Mouse (Mus musculus) heart, adult 18-20 months (tissue): ENCODE measurements around the gene Als2cl. TPM values are rescaled to one million over a fixed set of nuclear protein-coding genes. Genes with fewer than 3 reads are reported as not detected.

ENCODE experiments used
- DNase-seq, 2 experiments: peaks; one replicate each; pipeline ENCODE4 v3.0.0; 2021 to 2022; ENCODE audit warnings: mixed read lengths in 1 of 2
- microRNA-seq, 2 experiments: library from miRNA; unstranded; fragments of <30 nt; microRNA quantifications; one replicate each; pipeline ENCODE4 v1.2.0; 2022
- total RNA-seq, 2 experiments: library from RNA; stranded (reverse); gene quantifications; 2 replicates each; pipeline ENCODE4 v1.2.3; 2021

Gene Als2cl
- total RNA-seq, 2 experiments from 2014 or later: 13.2 to 14.8 TPM

- no peak for DNase-seq
These were observed 37.1 kb downstream of the Als2cl start, which contains the start of gene Fam240a for GRCm38 (mm10) chr9:110916786-110917185. Gene Fam240a (minus strand): TSS chr9:110916861.

GRCm38 (mm10) chr9:110920665-110921419, 41.2 kb downstream of the Als2cl start:
- peak; percentile 20 to 44 for DNase-seq

- peak; percentile 68 to 91 for DNase-seq
These were observed 43.1 kb downstream of the Als2cl start for GRCm38 (mm10) chr9:110922759-110923158.

GRCm38 (mm10) chr9:110931573-110931972, 51.9 kb downstream of the Als2cl start:
- DNase-seq: no peak

- peak; percentile 33 to 64 for DNase-seq
These were observed 54.3 kb downstream of the Als2cl start for GRCm38 (mm10) chr9:110933850-110934437.

- peak; percentile 57 to 69 for DNase-seq
These were observed 56.3 kb downstream of the Als2cl start for GRCm38 (mm10) chr9:110935941-110936340.

GRCm38 (mm10) chr9:110937506-110938490, 58.1 kb downstream of the Als2cl start:
- DNase-seq: no peak

GRCm38 (mm10) chr9:110944265-110944664, 64.6 kb downstream of the Als2cl start:
- DNase-seq: no peak

GRCm38 (mm10) chr9:110945343-110945742, 65.7 kb downstream of the Als2cl start:
- DNase-seq: no peak

GRCm38 (mm10) chr9:110945926-110946325, 66.3 kb downstream of the Als2cl start, which contains the start of gene Tdgf1:
Gene Tdgf1 (minus strand): TSS chr9:110946158.
- no peak for DNase-seq

GRCm38 (mm10) chr9:110946548-110947044, 66.9 kb downstream of the Als2cl start:
- DNase-seq: no peak

- no peak for DNase-seq
These were observed 67.6 kb downstream of the Als2cl start for GRCm38 (mm10) chr9:110947261-110947661.

- DNase-seq: no peak
These were observed 68.2 kb downstream of the Als2cl start for GRCm38 (mm10) chr9:110947900-110948299.

- no peak for DNase-seq
These were observed 69.2 kb downstream of the Als2cl start for GRCm38 (mm10) chr9:110948813-110949310.

- no peak for DNase-seq
These were observed 70.4 kb downstream of the Als2cl start for GRCm38 (mm10) chr9:110950109-110950508.

Small RNAs within 50 kb of the gene (microRNA-seq; reads per million reads assigned to microRNA genes)
- 0 reads per million in 2 experiments for gene Gm24269

Other genes starting within 250 kb of the Als2cl start
- 1 to 10 TPM; 6.8 to 7.6 TPM for gene Nbeal2, start 225.7 kb upstream of the Als2cl start, total RNA-seq
- 10 to 100 TPM; 57.3 to 61.5 TPM for gene Ccdc12, start 223.4 kb upstream of the Als2cl start, total RNA-seq
- over 10,000 TPM; 10,039 to 12,689 TPM for gene Myl3, start 138.0 kb upstream of the Als2cl start, total RNA-seq
- 1 to 10 TPM; 4.6 to 6.3 TPM for gene Pth1r, start 132.7 kb upstream of the Als2cl start, total RNA-seq
- not detected for gene Prss42, start 81.7 kb upstream of the Als2cl start, total RNA-seq
- not detected for gene Prss44, start 65.9 kb upstream of the Als2cl start, total RNA-seq
- not detected for gene Prss43, start 53.2 kb upstream of the Als2cl start, total RNA-seq
- gene Prss45, start 45.3 kb upstream of the Als2cl start, total RNA-seq: not detected
- not detected for gene Prss46, start 35.4 kb upstream of the Als2cl start, total RNA-seq
- not detected for gene Prss50, start 21.9 kb upstream of the Als2cl start, total RNA-seq
- gene Tmie, start 243 bp downstream of the Als2cl start, total RNA-seq: 1 to 10 TPM; 1.5 to 2.1 TPM
- not detected for gene Fam240a, start 37.0 kb downstream of the Als2cl start, total RNA-seq
- not detected for gene Tdgf1, start 66.3 kb downstream of the Als2cl start, total RNA-seq
- gene Lrrc2, start 71.7 kb downstream of the Als2cl start, total RNA-seq: 100 to 1,000 TPM; 239 to 298 TPM
- 1 to 10 TPM; 2.9 to 3.8 TPM for gene Rtp3, start 110.7 kb downstream of the Als2cl start, total RNA-seq
- gene Ltf, start 139.4 kb downstream of the Als2cl start, total RNA-seq: 1 to 10 TPM in 1 of 2 experiments, under 1 TPM in 1; 0.10 to 9.8 TPM
- 1 to 10 TPM; 6.3 to 9.1 TPM for gene Ccrl2, start 177.6 kb downstream of the Als2cl start, total RNA-seq
- gene Lrrfip2, start 237.7 kb downstream of the Als2cl start, total RNA-seq: 10 to 100 TPM; 87.3 to 89.0 TPM